Mouse (Mus musculus): ENCODE results near the gene Sc5d.
A peak's percentile ranks its signal among the peaks of the same experiment; 100 is the strongest.

Sc5d gene

DNA sequence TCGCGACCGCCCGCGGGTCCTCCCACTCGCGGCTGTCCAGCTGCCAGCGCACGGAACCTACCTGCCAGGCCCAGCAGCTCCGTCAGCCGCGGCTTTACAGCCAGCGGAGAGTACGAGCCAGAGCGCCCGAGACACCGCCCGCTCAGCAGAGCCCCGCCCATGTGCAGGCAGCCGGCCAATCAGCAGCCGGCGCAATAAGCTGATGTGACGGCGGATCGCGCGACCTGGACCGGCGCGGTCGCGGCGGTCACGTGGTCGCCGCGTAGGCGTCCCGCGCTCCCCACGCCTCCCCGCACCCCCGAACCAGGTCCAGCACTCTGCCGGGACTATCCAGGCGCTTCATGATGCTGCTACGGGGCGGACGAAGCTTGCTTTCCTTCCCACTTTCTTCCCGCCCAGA, at the start of gene Sc5d:
TSS of gene Sc5d (minus strand) at position 112 of the 400 bp plus-strand sequence.
- DNase-seq (ENCODE audit: low read depth) = peak; percentile 94

DNA sequence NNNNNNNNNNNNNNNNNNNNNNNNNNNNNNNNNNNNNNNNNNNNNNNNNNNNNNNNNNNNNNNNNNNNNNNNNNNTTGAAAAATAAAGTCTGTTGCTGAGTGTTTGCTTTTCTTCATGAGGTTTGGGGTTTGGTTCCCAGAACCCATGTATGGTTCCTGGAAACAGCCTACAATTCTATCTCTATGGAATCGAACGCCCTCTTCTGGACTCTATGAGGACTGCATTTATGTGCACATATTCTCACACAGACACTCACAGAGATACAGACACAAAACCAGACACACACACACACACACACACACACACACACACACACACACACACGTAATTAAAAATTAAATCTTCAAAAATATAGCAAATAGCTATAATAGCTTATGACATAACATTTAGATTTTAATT, 47.3 kb upstream of the Sc5d start:
- DNase-seq (ENCODE audit: low read depth) = peak; percentile 8

DNA sequence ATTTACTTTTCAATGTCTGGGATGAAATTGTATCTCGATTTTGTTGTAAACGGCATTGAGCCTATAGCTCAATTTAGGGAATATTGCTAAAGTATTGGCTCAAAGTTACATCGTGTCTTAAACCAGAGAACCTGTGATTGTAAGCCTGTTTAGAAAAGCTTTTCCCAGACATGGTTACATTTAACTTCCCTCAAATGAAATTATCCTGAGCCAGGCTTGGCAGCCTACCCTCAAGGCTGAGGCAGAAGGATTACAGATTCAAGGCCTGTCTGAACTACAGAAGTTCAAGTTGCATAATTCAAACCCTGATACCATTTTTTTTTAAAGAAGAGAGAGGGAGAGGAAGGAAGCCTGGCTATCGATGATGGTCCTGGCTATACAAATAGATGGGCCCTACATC, 39.8 kb upstream of the Sc5d start:
- DNase-seq (ENCODE audit: low read depth) = no peak

DNA sequence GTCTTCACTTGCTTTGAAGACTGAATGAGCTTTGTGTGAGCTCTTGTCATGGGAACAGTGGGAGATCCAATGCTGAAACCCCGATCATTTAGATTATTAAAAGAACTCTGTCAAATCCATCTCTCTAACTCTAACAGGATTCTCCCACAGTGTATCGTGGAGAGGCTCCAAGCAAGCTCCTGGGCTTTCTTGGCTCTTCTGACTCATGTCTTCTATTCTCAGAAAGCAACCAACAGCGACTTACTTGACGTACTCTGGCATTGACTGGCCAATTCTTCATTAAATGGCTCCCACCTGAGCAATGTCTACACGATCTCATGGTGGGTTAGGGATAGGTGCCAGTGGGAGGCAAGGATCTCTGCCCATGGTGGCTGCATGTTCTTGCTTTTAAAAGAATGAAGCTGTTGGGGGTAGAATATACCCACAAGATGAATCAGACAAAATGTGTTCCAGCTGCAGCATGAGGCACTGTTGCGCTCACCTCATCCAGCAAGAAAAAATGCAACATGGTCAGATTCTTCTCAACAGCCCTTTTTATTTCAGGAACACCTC, 37.1 kb upstream of the Sc5d start:
- no peak for DNase-seq (ENCODE audit: low read depth)

DNA sequence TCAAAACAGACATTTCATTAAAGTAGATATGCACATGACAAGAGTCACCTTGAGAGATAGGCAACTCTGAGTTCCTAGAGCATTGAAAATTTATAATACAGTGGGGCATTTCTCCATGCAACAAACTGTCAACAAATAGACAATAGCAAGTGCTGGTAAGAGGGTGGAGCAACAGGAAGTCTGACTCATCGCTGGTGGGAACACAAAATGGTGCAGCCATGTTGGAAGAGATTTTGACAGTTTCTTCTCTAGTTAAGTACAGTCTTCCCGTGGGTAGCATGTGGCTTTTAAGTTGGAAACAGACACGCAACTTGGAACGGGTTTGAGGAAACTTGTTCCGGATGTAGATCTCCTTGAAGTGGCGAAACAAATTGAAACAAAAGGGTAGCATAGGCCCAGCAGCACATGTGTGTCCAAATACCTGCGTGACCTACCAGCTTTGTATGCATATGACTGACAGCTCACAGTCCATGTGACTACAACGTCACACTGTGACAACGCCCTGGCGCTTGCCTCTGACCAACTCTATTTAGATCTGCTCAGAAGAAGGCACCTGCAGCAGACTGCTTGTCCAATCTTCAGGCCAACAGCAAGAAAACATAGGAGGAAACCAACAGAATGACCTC, 32.4 kb upstream of the Sc5d start:
- DNase-seq (ENCODE audit: low read depth) = no peak

DNA sequence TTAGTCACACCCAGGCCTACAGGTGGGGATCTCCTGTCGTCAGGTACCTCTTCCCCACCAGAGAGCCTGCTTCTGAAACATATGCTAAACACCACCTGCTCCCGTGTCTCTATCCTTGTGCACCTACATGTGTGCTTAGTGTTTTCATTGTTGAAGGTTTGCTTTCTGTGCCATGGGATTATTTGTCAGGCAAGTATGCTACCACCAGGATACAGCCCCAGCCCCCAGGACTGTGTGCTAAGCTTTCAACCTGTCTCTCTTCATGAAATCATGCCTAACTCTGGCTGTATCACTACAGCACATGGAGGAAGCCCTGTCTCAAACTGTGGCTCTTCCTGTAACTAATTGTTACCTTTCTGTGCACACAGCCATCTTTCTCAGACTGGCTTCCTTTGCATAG, 30.1 kb upstream of the Sc5d start:
- DNase-seq (ENCODE audit: low read depth) = no peak

DNA sequence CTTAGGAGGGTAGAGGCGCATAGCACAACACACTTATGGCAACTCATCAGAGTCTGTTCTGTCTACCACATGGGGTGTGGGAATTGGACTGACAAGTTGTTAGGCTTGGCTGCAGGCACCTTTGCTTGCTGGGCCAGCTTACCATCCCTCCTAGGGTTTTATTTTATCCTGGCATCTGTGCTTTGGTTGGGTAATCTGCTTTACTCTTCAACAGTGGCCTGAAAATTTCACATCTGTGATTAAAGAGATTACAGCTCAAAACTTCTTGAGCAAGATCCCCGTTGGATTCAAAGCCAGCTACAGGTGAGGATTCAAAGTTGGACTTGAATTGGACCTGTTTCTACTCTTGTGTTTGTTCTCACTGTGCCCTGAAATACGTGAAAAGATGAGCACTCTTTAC, 29.5 kb upstream of the Sc5d start:
- DNase-seq (ENCODE audit: low read depth) = no peak

DNA sequence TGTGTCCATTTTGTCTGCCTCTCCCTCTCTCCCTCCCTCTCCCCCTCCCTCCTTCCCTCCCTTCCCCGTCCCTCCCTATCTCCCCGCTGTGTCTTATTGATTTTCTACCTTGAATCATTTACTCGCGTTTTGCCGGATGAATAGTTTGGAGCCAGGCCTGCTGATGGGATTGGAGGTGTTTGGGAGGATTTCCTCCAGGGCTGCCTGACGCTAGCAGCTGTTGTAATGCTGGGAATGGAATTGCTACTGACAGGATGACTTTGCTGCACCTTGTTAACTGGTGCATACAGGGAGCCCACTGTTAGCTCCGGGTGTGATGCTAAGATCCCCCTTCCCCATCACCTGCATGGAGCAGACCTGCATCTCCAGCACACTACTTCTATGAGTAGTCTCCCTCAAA, 29.0 kb upstream of the Sc5d start:
- no peak for DNase-seq (ENCODE audit: low read depth)

DNA sequence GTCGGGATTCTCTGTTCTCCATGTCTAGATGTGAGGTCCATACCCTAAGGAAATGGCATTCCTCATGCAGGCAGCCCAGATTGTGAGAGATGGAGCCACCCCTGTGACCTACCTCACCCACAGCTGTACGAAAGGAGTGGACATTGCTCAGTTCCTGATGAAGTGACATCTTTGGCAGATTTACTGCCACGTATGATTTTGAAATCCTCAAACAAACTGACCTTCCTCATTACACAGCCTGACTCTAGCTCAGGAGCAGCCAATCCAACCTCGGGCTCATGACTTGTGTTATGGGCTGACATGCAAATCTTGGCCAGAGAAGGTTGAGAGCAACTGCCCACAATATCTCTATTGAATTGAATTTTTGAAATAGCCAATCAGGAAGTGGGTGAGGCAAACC, 15.6 kb upstream of the Sc5d start:
- no peak for DNase-seq (ENCODE audit: low read depth)

DNA sequence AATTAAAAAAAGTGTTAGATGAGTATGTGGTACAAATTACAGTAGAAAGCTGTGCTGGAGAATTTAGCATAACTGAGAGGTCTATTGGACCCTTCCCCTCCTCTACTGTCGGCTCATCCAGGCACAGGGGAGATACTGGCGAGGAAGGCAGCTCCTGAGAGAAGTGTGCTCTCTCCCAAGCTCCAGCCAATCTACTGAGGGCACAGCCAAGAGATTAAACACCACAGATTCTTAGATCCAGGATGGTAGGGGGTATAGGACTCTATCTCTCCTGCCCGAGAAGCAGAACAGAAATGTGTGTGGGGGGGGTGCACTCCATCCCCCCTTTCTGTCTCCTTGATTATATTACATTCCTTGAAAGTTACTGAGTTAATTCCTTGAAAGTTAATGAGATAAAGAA, 14.0 kb upstream of the Sc5d start:
- no peak for DNase-seq (ENCODE audit: low read depth)

DNA sequence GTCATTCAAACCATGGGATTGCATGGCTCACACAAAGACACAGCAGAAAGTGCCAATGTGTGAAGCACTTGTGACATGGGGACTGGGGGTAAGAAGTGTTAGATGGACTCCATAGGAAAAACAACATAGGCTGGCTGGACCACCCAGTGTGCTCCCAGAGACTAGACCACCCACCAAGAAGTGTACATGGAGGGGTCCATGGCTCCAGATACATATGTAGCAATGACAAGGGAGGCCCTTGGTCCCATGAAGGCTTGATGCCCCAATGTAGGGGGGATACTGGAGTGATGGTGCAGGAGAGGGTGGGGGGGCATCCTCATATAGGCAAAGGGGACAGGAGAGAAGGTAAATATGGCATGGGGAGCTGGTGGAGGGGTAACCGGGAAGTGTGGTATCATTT, 13.6 kb upstream of the Sc5d start:
- DNase-seq (ENCODE audit: low read depth) = no peak

DNA sequence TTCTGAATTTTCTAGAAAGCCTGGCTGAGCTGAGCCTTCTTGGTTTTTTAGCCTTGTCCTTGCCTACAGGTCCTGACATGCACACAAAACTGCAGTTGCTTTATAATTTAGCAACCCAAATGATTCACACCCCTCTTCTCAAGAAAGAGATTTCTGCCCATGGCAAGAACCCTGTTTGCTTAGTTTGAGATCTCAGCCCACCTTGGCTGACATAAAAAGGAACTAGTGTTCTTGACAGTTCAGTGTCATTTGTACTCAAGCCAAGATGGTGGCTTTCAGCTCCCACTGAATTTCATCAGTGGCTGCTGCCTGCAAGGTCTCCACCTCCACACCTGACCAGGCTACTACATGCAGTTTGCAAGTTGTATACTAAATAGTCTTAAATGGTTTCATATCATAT, 13.1 kb upstream of the Sc5d start:
- DNase-seq (ENCODE audit: low read depth) = no peak

DNA sequence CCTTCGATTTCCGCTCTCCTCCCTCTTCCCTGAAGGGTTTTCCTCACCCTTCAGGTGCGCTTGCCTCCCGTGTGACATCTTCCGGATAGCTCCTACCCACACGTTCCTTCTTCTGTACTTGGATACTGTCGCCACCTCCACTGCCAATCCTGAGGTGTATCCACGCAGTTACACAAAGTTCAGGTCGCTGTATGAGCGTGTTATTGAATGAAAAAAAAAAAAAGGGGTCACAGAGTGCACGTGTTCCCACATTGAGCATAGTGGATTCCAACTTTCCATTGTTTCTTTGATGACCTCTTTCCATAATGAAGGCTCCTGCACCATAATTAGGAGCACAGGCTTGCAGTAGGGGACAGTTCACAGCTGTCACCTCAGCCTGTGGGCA, 11.7 kb upstream of the Sc5d start:
- no peak for DNase-seq (ENCODE audit: low read depth)

DNA sequence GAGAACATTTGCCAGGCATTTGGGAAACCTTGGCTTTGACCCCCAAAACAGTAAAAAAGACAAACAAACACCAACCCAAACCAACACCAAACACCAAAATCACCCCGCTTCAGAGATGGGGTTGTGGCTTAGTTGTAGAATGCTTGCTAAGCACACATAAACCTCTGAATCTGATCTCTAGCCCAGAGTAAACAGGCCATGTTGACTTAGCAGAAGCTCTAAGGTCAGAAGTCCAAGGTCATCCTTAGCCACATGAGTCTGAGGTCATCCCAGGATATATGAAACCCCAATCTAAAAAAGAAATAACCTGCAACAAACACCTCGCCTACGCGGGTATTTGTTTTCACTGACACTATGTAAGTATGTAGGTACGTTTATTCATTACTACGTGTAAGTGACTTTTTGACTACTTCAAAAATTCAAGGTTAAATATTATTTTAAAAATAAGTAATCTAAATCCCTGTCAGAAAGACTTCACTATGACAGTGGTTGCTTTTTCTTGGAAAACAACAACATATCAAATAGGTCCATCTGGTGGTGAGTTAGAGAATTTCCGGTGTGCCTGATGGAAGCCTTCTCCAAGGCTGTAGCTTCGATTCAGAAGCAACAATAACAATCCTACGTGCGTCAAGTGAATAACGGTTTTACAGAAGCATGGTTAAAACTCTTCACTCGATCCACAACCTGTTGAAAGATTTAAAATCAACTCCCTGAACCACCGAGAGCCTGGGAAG, 11.1 kb upstream of the Sc5d start:
- DNase-seq (ENCODE audit: low read depth) = peak; percentile 52

DNA sequence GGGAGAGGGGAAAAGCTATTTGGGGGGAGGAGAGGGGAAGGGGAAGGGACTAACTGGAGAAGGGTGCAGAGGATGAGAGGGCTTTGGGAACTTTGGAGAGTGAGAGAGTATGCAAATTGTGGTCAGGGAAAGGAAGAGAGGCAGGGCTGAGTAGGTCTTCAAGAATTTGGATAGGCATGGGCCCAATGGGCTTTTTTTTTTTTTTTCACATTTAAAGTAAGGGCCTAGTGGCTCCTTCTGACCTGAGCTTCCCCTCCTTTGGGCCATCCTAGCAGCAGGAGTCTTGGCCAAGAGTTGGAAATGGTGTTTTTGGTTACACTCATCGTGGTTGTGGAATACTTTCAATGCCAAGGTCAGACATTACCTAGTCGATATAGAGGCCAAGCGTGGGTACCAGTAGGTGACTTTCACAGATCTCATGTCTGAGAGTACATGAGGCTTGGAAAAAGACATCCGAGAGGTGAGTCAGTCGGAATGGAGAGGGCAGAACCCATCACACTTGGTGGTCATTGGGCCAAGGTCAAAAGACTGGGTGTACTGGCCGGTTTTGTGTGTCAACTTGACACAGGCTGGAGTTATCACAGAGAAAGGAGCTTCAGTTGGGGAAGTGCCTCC, 9.7 kb upstream of the Sc5d start:
- DNase-seq (ENCODE audit: low read depth) = no peak

DNA sequence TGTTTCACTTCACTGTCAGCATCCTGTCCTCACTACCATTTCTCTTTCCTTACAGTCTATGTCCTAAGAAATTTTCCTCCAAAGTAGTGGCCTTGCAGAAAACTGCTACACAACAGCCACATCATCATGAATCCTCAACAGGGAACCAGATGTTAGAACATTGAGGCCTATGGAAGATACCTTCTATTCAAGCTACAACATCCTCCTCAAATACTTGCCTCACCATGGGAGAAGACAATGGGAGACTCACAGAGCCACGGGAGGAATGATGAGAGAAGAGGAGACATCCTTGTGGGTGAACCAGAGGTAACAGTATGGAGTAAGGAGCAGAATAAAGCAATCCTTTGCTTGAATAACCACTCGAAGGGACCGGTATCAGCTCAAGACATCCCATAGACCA, 9.1 kb upstream of the Sc5d start:
- DNase-seq (ENCODE audit: low read depth) = no peak

DNA sequence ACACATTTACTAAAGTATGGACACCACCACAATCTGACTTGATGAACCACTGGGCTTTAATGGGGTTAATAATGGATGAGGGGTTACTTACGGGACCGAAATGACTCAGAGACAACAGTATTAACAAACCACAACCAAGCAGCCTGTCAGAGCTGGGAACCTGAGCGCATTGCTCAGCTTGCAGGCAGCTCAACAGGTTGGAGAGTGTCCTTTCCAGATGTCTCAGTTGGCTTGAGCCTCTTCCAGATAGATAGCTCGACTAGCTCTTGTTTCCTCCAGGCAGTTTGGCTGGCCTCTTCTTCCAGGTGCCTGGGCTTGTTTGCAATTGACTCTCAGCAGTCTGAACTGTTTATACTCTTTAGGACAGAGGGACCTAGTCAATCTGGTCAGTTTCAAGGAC, 8.6 kb upstream of the Sc5d start:
- peak; percentile 23 for DNase-seq (ENCODE audit: low read depth)

DNA sequence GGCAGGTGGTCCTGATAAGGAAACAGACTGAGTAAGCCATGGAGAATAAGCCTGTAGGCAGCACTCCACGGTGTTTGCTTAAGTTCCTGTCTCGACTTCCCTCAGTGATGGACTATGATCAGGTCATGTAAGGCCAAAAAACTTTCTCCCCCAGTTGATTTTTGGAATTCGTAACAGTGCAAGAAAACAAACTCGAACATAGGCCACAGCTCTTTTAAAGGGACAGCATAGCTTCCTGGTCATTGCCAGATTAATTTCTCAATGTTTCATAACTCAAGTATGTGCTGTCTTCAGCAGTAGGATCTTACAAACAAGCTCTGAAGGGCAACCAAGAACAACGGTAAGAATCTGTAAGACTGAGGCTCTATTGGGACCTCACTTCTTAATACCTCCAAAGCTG, 7.4 kb upstream of the Sc5d start:
- no peak for DNase-seq (ENCODE audit: low read depth)

DNA sequence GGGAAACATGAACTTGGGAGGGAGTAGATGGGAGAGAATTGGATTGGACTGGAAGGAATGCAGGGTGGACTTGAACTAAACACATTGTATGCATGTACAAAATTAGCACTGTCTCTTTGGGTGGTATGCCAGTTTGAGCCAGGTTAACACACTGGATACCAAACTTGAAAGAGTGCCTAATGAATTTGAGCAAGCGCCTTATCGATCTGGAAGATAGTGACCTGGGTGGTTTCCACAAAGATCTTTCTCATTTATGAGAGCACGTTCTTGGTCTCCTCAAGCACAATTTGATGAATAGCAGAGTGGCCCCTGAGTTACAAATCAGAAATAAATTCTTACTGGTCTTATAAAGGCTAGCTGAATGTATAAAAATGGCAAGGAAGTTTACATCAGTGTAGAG, 6.6 kb upstream of the Sc5d start:
- no peak for DNase-seq (ENCODE audit: low read depth)

DNA sequence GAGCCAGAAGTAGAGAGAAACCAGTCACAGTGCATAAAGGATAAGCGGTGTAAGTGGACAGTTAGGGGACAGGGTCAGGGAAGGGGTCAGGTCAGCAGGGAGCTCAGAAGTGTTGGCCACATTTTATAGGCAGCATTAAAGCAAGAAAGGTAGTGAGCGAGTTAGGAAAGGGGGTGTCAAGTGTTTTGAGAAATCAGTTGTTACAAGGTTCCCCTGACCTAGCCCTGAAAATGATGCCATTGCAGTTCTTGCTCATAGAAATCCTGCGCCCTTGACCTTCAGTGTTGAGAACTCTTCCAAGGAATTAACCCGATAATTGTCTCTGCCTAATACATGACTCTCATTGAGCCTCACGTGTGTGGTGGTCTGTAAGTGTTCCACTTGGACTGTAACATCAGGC, 6.0 kb upstream of the Sc5d start:
- DNase-seq (ENCODE audit: low read depth) = no peak

DNA sequence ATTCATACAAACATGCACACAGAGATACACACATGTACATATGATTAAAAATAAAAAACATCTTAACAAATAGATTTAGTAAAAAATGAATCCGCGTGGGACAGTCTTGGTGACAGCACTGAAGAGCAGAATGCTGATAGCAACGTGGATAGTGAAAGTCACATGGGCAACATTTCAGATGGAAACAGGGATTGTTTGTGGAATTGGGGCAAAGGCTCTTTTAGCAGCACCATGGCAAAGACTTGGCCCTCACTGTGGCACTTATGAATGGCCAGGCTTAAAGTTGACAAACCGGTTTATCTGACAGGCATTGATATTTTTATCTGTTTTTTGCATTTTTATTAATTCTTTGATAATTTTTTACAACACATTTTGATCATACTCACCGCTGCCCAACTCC, 4.3 kb upstream of the Sc5d start:
- no peak for DNase-seq (ENCODE audit: low read depth)

DNA sequence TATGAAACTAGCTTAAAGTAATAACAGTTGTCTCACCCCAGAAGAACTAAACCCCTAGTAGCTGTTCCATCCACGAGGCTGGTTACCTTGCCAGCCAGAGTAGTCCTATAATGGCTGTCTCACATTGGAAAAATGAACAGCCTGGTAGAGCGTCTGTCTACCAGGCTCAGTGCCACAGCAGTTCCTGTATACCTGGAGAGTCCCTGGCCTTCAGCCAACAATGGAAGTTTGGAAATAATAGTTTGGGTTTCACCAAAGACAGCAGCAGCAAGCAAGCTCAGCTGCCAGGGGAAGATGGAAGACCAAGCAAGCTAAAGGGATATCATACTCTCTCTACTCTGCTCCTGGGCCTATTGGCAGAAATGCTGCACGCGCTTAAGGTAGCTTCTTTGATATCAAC, 1.3 kb upstream of the Sc5d start:
- DNase-seq (ENCODE audit: low read depth) = peak; percentile 30

DNA sequence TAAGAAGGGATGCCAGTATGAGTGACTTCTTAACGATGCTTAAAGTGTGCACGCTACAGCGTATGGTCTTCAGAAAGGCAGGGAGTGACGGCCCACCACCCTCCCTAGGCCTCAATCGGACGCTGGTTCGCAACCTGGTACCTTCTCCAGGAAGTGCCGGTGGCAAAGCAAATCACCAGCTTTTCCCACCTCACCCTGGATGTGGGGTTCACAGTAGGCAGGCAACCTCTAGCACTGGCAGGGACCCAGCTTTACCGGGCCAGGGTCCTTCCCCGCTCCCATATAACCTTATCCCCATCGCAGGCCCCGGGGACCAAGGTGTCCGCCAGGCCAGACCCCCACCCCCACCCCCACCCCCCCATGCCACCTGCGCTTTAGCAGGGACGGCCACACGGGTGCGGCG, 346 bp downstream of the Sc5d start:
- peak; percentile 60 for DNase-seq (ENCODE audit: low read depth)

DNA sequence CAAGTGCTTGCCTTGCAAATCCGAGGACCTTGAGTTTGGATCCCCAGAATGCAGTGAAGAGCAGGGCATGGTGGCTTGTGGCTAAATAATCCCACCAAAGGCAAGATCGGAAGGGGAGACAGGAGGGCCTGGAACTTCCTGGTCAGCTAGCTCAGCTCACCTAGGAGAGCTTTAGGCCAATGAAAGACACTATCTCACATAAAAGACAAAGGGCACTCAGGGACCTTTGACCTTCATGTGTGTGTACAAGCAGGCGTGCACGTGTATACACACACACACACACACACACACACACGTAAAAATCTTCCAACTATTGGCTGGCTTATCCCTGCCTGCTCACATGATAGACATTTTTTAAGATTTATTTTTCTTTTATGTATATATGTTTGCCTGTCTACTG, 3.6 kb downstream of the Sc5d start:
- no peak for DNase-seq (ENCODE audit: low read depth)
